Mouse (Mus musculus) MEL (cell line): Measurements from ENCODE around the gene Ehd3. TPM values are rescaled to one million over a fixed set of nuclear protein-coding genes. Genes with fewer than 3 reads are reported as not detected.

Source experiments
- DNase-seq: peaks from one replicate; pipeline ENCODE4 v3.0.0; 2011; ENCODE audit warnings: low read depth, low spot score
- H3K27ac ChIP-seq: 2 replicates; pipeline ENCODE4 v1.5.1; 2012; ENCODE audit warnings: low read depth, mild to moderate bottlenecking, control low read depth, low read length, moderate library complexity; ENCODE audit not compliant: control insufficient read depth
- H3K27me3 ChIP-seq, 2 experiments: fragments of 150-350 bp in 1 of 2; sonication (generic) in 1 of 2; 2 replicates each; pipeline ENCODE4 v1.6.1; 2012; ENCODE audit warnings: low read length in 2 of 2, mild to moderate bottlenecking in 2 of 2, improper control_type of control experiment in 1 of 2, moderate library complexity in 1 of 2; ENCODE audit not compliant: insufficient read depth in 2 of 2, control insufficient read depth in 1 of 2
- H3K36me3 ChIP-seq, 2 experiments: 2 replicates each; pipeline ENCODE4 v1.6.1; 2012 to 2014; ENCODE audit warnings: low read length in 2 of 2, improper control_type of control experiment in 1 of 2, inconsistent platforms in 1 of 2, mild to moderate bottlenecking in 1 of 2; ENCODE audit not compliant: insufficient read depth in 2 of 2, control insufficient read depth in 1 of 2
- H3K4me1 ChIP-seq, 2 experiments: fragments of 150-350 bp in 1 of 2; sonication (generic) in 1 of 2; 2 replicates each; pipeline ENCODE4 v1.6.1; 2012; ENCODE audit warnings: low read length in 2 of 2, improper control_type of control experiment in 1 of 2, mild to moderate bottlenecking in 1 of 2; ENCODE audit not compliant: insufficient read depth in 2 of 2, control insufficient read depth in 1 of 2
- H3K4me3 ChIP-seq, 2 experiments: fragments of 150-350 bp in 1 of 2; sonication (generic) in 1 of 2; 2 replicates each; pipeline ENCODE4 v1.5.1; 2012; ENCODE audit warnings: low read depth in 2 of 2, low read length in 2 of 2, mild to moderate bottlenecking in 2 of 2, moderate library complexity in 2 of 2, control low read depth in 1 of 2, improper control_type of control experiment in 1 of 2; ENCODE audit not compliant: control insufficient read depth in 1 of 2, insufficient read depth in 1 of 2
- H3K79me2 ChIP-seq: 2 replicates; pipeline ENCODE4 v1.6.1; 2012; ENCODE audit warnings: mild to moderate bottlenecking, low read length, moderate library complexity; ENCODE audit not compliant: control insufficient read depth, poor library complexity, insufficient read depth
- H3K9ac ChIP-seq: 2 replicates; pipeline ENCODE4 v1.6.1; 2012; ENCODE audit warnings: low read depth, mild to moderate bottlenecking, control low read depth, low read length, moderate library complexity; ENCODE audit not compliant: control insufficient read depth, poor library complexity, severe bottlenecking
- H3K9me3 ChIP-seq: fragments of 150-350 bp; sonication (generic); replicated peaks from 2 replicates; pipeline ENCODE4 v1.6.1; 2012; ENCODE audit warnings: mild to moderate bottlenecking, low read length, improper control_type of control experiment, moderate library complexity; ENCODE audit not compliant: insufficient read depth
- BHLHE40 ChIP-seq: IDR thresholded peaks from 2 replicates; pipeline ENCODE4 v1.6.1; 2012; ENCODE audit warnings: low read depth, mild to moderate bottlenecking, inconsistent platforms, low read length, improper control_type of control experiment, borderline replicate concordance
- CHD2 ChIP-seq: IDR thresholded peaks from 2 replicates; pipeline ENCODE4 v1.6.1; 2011; ENCODE audit warnings: low read length, improper control_type of control experiment
- CTCF ChIP-seq, 3 experiments: IDR thresholded peaks in 2 of 3; conservative IDR thresholded peaks in 1 of 3; 2 replicates each; pipeline ENCODE4 v1.5.1; 2011 to 2012; ENCODE audit warnings: low read length in 3 of 3, low read depth in 2 of 3, mild to moderate bottlenecking in 2 of 3, improper control_type of control experiment in 1 of 3, inconsistent platforms in 1 of 3, mixed read lengths in 1 of 3, moderate library complexity in 1 of 3; ENCODE audit not compliant: control insufficient read depth in 1 of 3, insufficient read depth in 1 of 3, poor library complexity in 1 of 3, severe bottlenecking in 1 of 3
- ELF1 ChIP-seq: IDR thresholded peaks from 2 replicates; pipeline ENCODE4 v1.6.1; 2014; ENCODE audit warnings: low read depth, mild to moderate bottlenecking, inconsistent platforms, low read length, improper control_type of control experiment, moderate library complexity
- EP300 ChIP-seq, 2 experiments: IDR thresholded peaks; 2 replicates each; pipeline ENCODE4 v1.6.1; 2011; ENCODE audit warnings: improper control_type of control experiment in 2 of 2, low read length in 2 of 2, low read depth in 1 of 2, mild to moderate bottlenecking in 1 of 2
- ETS1 ChIP-seq: IDR thresholded peaks from 2 replicates; pipeline ENCODE4 v1.6.1; 2012; ENCODE audit warnings: low read depth, mild to moderate bottlenecking, inconsistent platforms, low read length, improper control_type of control experiment, moderate library complexity
- GABPA ChIP-seq: IDR thresholded peaks from 2 replicates; pipeline ENCODE4 v1.6.1; 2012; ENCODE audit warnings: low read depth, mild to moderate bottlenecking, inconsistent platforms, low read length, improper control_type of control experiment, moderate library complexity
- HCFC1 ChIP-seq: IDR thresholded peaks from 2 replicates; pipeline ENCODE4 v1.6.1; 2012; ENCODE audit warnings: low read depth, mild to moderate bottlenecking, inconsistent platforms, low read length, improper control_type of control experiment, moderate library complexity
- JUND ChIP-seq: IDR thresholded peaks from 2 replicates; pipeline ENCODE4 v1.6.1; 2011; ENCODE audit warnings: low read depth, mild to moderate bottlenecking, improper control_type of control experiment, low read length
- KAT2A ChIP-seq: conservative IDR thresholded peaks from 2 replicates; pipeline ENCODE4 v1.6.1; 2012; ENCODE audit warnings: low read depth, low read length, improper control_type of control experiment, inconsistent platforms
- MEF2A ChIP-seq: IDR thresholded peaks from 2 replicates; pipeline ENCODE4 v1.6.1; 2014; ENCODE audit warnings: low read depth, mild to moderate bottlenecking, inconsistent platforms, low read length, improper control_type of control experiment; ENCODE audit not compliant: poor library complexity, insufficient replicate concordance, severe bottlenecking; ENCODE audit errors: extremely low read depth
- MYB ChIP-seq: IDR thresholded peaks from 2 replicates; pipeline ENCODE4 v1.6.1; 2011; ENCODE audit warnings: mild to moderate bottlenecking, low read depth, low read length, improper control_type of control experiment
- MYC ChIP-seq: IDR thresholded peaks from 2 replicates; pipeline ENCODE4 v1.6.1; 2011; ENCODE audit warnings: low read depth, mild to moderate bottlenecking, low read length, improper control_type of control experiment, moderate library complexity
- NELFE ChIP-seq: IDR thresholded peaks from 2 replicates; pipeline ENCODE4 v1.6.1; 2011; ENCODE audit warnings: low read depth, low read length, improper control_type of control experiment
- NRF1 ChIP-seq: IDR thresholded peaks from 2 replicates; pipeline ENCODE4 v1.6.1; 2014; ENCODE audit warnings: low read depth, mild to moderate bottlenecking, inconsistent platforms, low read length, improper control_type of control experiment, moderate library complexity; ENCODE audit not compliant: poor library complexity, insufficient read depth, severe bottlenecking
- POLR2A ChIP-seq, 2 experiments: IDR thresholded peaks; 2 replicates each; pipeline ENCODE4 v1.6.1; 2011 to 2012; ENCODE audit warnings: low read length in 2 of 2, mild to moderate bottlenecking in 2 of 2, control low read depth in 1 of 2, improper control_type of control experiment in 1 of 2, low read depth in 1 of 2, moderate library complexity in 1 of 2; ENCODE audit not compliant: control insufficient read depth in 1 of 2, insufficient read depth in 1 of 2, poor library complexity in 1 of 2
- RCOR1 ChIP-seq: IDR thresholded peaks from 2 replicates; pipeline ENCODE4 v1.6.1; 2012; ENCODE audit warnings: low read depth, mild to moderate bottlenecking, inconsistent platforms, low read length, improper control_type of control experiment
- SIN3A ChIP-seq: IDR thresholded peaks from 2 replicates; pipeline ENCODE4 v1.6.1; 2012; ENCODE audit warnings: low read length, improper control_type of control experiment, inconsistent platforms
- USF1 ChIP-seq: IDR thresholded peaks from 2 replicates; pipeline ENCODE4 v1.6.1; 2014; ENCODE audit warnings: low read depth, mild to moderate bottlenecking, inconsistent platforms, low read length, improper control_type of control experiment, moderate library complexity
- ZKSCAN1 ChIP-seq: IDR thresholded peaks from 2 replicates; pipeline ENCODE4 v1.6.1; 2012; ENCODE audit warnings: low read depth, mild to moderate bottlenecking, inconsistent platforms, low read length, improper control_type of control experiment, moderate library complexity
- ZNF384 ChIP-seq: IDR thresholded peaks from 2 replicates; pipeline ENCODE4 v1.6.1; 2012; ENCODE audit warnings: low read depth, mild to moderate bottlenecking, inconsistent platforms, low read length, improper control_type of control experiment
- polyA plus RNA-seq, 2 experiments: library from polyadenylated mRNA; stranded (reverse) in 1 of 2; unstranded in 1 of 2; fragments of >175 nt in 1 of 2; fragments of >200 nt in 1 of 2; gene quantifications; 2 replicates each; pipeline versions ENCODE4 v1.2.1 to v1.2.4; 2012; ENCODE audit warnings: low replicate concordance in 2 of 2, low read depth in 1 of 2; ENCODE audit not compliant: insufficient read length in 2 of 2, insufficient read depth in 1 of 2, missing spikeins in 1 of 2
- total RNA-seq: library from RNA; depleted of rRNA; stranded (reverse); fragments of 300-350 nt; gene quantifications from 2 replicates; pipeline ENCODE4 v1.2.3, GENCODE M21; 2012

Gene Ehd3
- total and polyA plus RNA-seq, 3 experiments = 38.7 to 62.9 TPM; not detected in 1

- Histone ChIP-seq H3K4me3 (no peak overlapping the region), H3K9ac (no peak overlapping the region), H3K27ac (no peak overlapping the region), H3K4me1 (no peaks in the 10 kb centered on the region; a peak in 1 of 4 replicates), H3K9me3 (no peaks in the 10 kb centered on the region), H3K79me2 (no peaks in the 10 kb centered on the region), H3K36me3 (no peaks in the 10 kb centered on the region), H3K27me3 (peaks cover 0 to 2% of the 10 kb centered on the region in 2 experiments; a peak in 2 of 4 replicates)
- no peak for DNase-seq
- TF ChIP-seq ZNF384 = no peak
- TF ChIP-seq ELF1 = no peak
- no peak for TF ChIP-seq USF1
- TF ChIP-seq RCOR1 = no peak
These were observed 13.5 kb upstream of the Ehd3 start for GRCm38 (mm10) chr17:73790284-73791020.

GRCm38 (mm10) chr17:73796789-73797188 lies 7.1 kb upstream of the Ehd3 start:
- DNase-seq = peak; percentile 33
- TF ChIP-seq JUND (no peak), EP300 (IDR thresholded peaks at IDR 0.05; ENCODE audit: low read depth in 1 of 2, low read length in 2 of 2) (no peak), CTCF (IDR thresholded peaks at IDR 0.05 in 2 of 3, conservative IDR thresholded peaks at IDR 0.05 in 1 of 3; ENCODE audit: control insufficient read depth in 1 of 3, insufficient read depth in 1 of 3, low read depth in 2 of 3, low read length in 3 of 3, poor library complexity in 1 of 3, severe bottlenecking in 1 of 3) (peak in 1 of 3 experiments; percentile 16; a peak in 1 of 6 replicates), ETS1 (0 out of 2 replicates have a peak, but pooled peaks have one; percentile 8), CHD2 (no peak), GABPA (no peak), NRF1 (no peak), HCFC1 (no peak)
- TF ChIP-seq, all 39 proteins: peak for 2
- Histone ChIP-seq H3K9ac (no peak overlapping the region), H3K27me3 (no peaks in the 10 kb centered on the region), H3K4me1 (no peaks in the 10 kb centered on the region; a peak in 2 of 4 replicates), H3K9me3 (no peaks in the 10 kb centered on the region), H3K79me2 (no peaks in the 10 kb centered on the region), H3K27ac (no peak overlapping the region), H3K36me3 (peaks cover 0 to 2% of the 10 kb centered on the region in 2 experiments; a peak in 1 of 4 replicates), H3K4me3 (no peak overlapping the region)

- Histone ChIP-seq H3K36me3 (peaks cover 0 to 2% of the 10 kb centered on the region in 2 experiments; a peak in 1 of 4 replicates), H3K79me2 (no peaks in the 10 kb centered on the region), H3K9ac (no peak overlapping the region), H3K4me3 (peak overlapping the region in 1 of 2 experiments; percentile 7; a peak in 1 of 4 replicates), H3K4me1 (no peaks in the 10 kb centered on the region; a peak in 2 of 4 replicates), H3K27me3 (no peaks in the 10 kb centered on the region), H3K27ac (no peak overlapping the region), H3K9me3 (no peaks in the 10 kb centered on the region)
- TF ChIP-seq MYC = no peak
- TF ChIP-seq MEF2A = no peak
- TF ChIP-seq KAT2A = no peak
- TF ChIP-seq CTCF (IDR thresholded peaks at IDR 0.05 in 2 of 3, conservative IDR thresholded peaks at IDR 0.05 in 1 of 3; ENCODE audit: control insufficient read depth in 1 of 3, insufficient read depth in 1 of 3, low read depth in 2 of 3, low read length in 3 of 3, poor library complexity in 1 of 3, severe bottlenecking in 1 of 3) = no peak
- TF ChIP-seq ZKSCAN1 = no peak
- no peak for TF ChIP-seq BHLHE40
- no peak for TF ChIP-seq HCFC1
- no peak for TF ChIP-seq NELFE
- TF ChIP-seq POLR2A (IDR thresholded peaks at IDR 0.05; ENCODE audit: control insufficient read depth in 1 of 2, insufficient read depth in 1 of 2, low read depth in 1 of 2, low read length in 2 of 2, poor library complexity in 1 of 2) = no peak
- TF ChIP-seq MYB = no peak
- no peak for TF ChIP-seq SIN3A
- no peak for DNase-seq
These were observed 6.2 kb upstream of the Ehd3 start for GRCm38 (mm10) chr17:73797706-73798105.
